Mouse (Mus musculus) spleen, postnatal 4 days (tissue): ENCODE results near the gene Zfp945.
"Not testable (repeated sequence)": the region's sequence is repeated elsewhere in the genome, so short reads cannot be mapped to it uniquely, and the experiment has no call there.

Experiments used
- DNase-seq, 2 experiments: peaks; one replicate each; pipeline ENCODE4 v3.0.0; 2022; ENCODE audit warnings: low spot score in 2 of 2

The Zfp945 gene

GRCm38 (mm10) chr17:22866845-22867481 is at the start of gene Zfp945:
Gene Zfp945, minus strand, starts transcription at chr17:22867134.
- peak; percentile 25 to 61 for DNase-seq

GRCm38 (mm10) chr17:22888302-22888701 is 21.4 kb upstream of the Zfp945 start:
- no peak for DNase-seq

- DNase-seq: no peak
Observed at GRCm38 (mm10) chr17:22884059-22884698, 17.2 kb upstream of the Zfp945 start.

GRCm38 (mm10) chr17:22877427-22878307 is 10.7 kb upstream of the Zfp945 start:
- no peak for DNase-seq

- DNase-seq: no peak
Observed at GRCm38 (mm10) chr17:22876316-22876715, 9.4 kb upstream of the Zfp945 start.

GRCm38 (mm10) chr17:22875549-22875948 is 8.6 kb upstream of the Zfp945 start:
- DNase-seq: not testable (repeated sequence)

- DNase-seq: no peak
Observed at GRCm38 (mm10) chr17:22866421-22866844, 501 bp downstream of the Zfp945 start.

GRCm38 (mm10) chr17:22821166-22821565 is 45.8 kb downstream of the Zfp945 start:
- DNase-seq: no peak

- no peak for DNase-seq
Observed at GRCm38 (mm10) chr17:22818199-22818595, 48.7 kb downstream of the Zfp945 start.

GRCm38 (mm10) chr17:22817471-22818198 is 49.3 kb downstream of the Zfp945 start:
- DNase-seq: peak in 1 of 2 experiments; percentile 14

GRCm38 (mm10) chr17:22799707-22800106 is 67.2 kb downstream of the Zfp945 start:
- DNase-seq: no peak
